Mouse (Mus musculus): ENCODE measurements around the gene Gm4756.

DNA sequence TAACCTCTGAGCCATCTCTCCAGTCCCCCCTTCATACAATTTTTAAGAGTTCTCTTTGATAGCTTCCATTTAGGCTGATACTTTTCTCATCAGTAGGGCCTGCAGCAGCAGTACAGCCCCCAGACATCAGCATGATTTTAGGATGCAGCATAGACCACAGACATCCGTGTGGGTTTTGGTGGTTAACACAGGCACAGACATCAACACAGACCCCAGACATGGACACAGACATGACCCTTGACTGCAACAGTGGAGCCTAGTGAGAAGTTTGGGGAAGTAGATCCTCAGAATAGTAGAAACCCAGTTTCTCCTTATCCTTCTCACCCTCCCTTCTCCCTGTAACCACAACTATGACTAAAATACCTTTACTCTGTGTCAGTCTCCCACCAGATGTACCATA, 64.1 kb downstream of the Gm4756 start:
- TF ChIP-seq CTCF (IDR thresholded peaks at IDR 0.05; ENCODE audit: borderline replicate concordance, extremely low read depth, insufficient read depth, insufficient read length), result no peak
- no peak for TF ChIP-seq POLR2A (IDR thresholded peaks at IDR 0.05; ENCODE audit: borderline replicate concordance, extremely low read depth, insufficient read depth, insufficient read length, poor library complexity, severe bottlenecking)

Measured in brain, embryonic 14.5 days (tissue).